Mouse (Mus musculus) adrenal gland, postnatal 0 days (tissue): ENCODE data around the gene Abhd17b. TPM values are rescaled to one million over a fixed set of nuclear protein-coding genes. Genes with fewer than 3 reads are reported as not detected.

Experiments
- polyA plus RNA-seq: library from polyadenylated mRNA; unstranded; fragments of >200 nt; fragmentation: Nextera tagmentation; extraction: Ambion mirVana; gene quantifications from 2 replicates; pipeline ENCODE4 v1.2.1, GENCODE M21; 2015

Abhd17b gene
- 31.9 and 52.2 TPM in 2 replicates for polyA plus RNA-seq

DNA sequence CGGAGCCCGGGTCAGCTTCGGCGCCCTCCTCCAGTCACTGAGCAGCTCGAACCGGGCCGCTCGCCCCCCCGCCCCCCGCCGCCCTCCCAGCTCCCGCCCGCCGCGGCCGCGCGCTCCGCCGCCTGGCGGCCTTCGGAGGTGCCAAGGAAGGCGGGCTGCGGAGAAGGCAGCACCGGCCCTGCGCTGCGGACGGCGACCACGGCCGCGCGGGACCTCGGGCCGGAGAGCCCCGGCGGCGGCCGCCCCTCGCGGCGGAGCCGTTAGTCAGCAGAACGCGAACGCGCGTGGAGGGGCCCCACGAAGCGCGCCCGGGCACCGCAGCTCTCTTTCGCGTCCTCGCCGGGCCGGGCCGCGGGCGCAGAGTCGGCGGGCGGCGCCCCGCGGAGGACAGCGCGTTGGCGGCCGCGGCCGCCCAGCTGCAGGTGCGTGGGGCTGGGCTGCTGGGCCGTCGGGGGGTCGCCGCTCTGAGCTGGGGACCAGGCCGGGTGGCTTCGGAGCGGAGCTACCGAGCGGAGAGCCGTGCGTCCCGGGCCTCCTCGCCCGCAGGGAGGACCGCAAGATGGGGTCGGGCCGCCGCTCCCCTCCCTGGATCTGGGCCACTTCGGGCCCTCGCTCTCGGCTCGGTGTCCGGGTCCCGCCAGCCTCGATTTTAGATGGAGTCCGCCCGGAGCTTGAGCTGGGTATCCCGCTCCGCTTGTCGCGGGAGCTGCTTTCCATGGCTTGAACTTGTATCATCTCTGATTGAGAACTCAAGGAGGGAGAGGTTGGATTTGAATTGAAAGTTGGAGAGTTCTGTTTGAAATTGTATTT, at the start of gene Abhd17b:
TSS of gene Abhd17b (plus strand) at position 14 of the 810 bp plus-strand sequence.

DNA sequence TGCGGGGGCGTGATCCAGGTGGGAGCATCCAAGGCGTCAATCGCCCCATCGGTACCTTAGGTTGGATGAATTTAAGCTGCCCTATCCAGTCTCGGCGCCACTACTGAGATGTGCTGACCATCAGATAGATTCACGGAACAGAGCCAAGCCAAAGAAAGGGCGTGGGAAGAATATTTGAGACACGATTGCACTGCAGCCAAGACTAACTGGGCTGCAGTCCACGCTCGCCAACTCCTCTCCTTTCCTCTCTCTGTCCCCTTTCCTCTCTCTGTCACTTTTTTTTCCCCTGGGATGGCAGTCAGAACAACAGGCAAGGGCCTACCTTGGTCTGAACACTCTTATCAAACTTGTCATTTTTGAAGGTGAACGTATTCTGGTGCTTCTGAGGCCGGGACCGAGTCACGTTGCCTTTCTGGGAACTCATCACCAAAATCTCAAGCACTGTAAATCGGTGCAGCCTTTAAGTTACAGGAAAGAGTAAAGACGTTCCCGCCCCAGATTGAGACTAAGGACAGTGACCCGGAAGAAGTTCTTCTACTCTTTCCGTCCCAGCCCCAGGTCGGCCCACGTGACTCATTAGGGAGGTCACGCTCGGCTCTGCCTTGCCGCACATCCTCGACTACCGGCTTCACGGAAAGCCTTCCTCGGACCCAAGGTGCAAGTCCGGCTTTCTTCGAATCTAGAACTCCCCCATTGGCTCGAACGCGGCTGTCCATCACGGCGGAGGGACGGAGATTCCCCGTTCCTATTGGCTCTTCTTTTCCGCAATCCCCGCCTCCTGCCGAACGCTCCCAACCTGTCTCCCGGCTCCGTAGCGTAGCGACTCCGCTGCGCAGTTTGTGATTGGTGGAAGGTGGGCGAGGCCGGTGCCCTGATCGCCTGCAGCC, 457 bp upstream of the Abhd17b start, which contains the start of gene 1110059E24Rik:
TSS of gene 1110059E24Rik (minus strand) at position 692 of the 887 bp plus-strand sequence.

Other genes starting within 250 kb of the Abhd17b start
- gene Gda, start 179.7 kb upstream of the Abhd17b start, polyA plus RNA-seq = 0.72 and 1.2 TPM in 2 replicates
- gene 1110059E24Rik, start 209 bp upstream of the Abhd17b start, polyA plus RNA-seq = 63.0 and 74.2 TPM in 2 replicates
- gene Cemip2, start 125.2 kb downstream of the Abhd17b start, polyA plus RNA-seq = 6.9 and 11.9 TPM in 2 replicates